Mouse (Mus musculus): ENCODE results near the gene Dpf3.

DNA sequence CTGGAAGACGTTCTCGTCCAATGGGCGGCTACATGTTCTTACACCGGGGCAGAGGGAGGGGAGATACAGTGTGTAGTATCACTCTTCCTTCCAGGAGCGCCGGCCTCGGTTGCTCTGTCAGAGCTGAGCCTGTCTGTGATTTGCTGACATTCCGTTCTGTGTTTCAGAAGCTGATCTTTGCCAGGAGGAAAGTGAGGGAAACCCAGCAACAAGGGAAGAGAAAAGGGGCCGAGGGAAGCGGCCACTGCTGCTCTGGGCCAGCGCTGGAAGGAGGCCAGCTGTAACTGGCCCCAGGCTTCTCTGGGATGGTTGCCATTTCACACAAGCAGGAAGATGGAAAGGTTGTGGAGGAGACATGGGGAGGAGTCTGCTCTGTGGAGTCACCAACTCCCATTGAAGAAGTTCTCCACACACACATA, 219.0 kb downstream of the Dpf3 start:
- TF ChIP-seq CTCF (IDR thresholded peaks at IDR 0.05; ENCODE audit: control insufficient read depth, insufficient read depth, low read length) = no peak
- TF ChIP-seq POLR2A (IDR thresholded peaks at IDR 0.05; ENCODE audit: borderline replicate concordance, control insufficient read depth, low read depth, low read length) = no peak

All from bone marrow, adult 2 months (tissue).